Mouse (Mus musculus): ENCODE data around the gene Olfr1418. TPM values are rescaled to one million over a fixed set of nuclear protein-coding genes. Genes with fewer than 3 reads are reported as not detected.

The Olfr1418 gene
- total and polyA plus RNA-seq, 3 experiments, result not detected

GRCm38 (mm10) chr19:11846333-11846732 is 14.5 kb downstream of the Olfr1418 start:
- Histone ChIP-seq H3K27ac (ENCODE audit: control insufficient read depth, low read depth, low read length) (no peak overlapping the region), H3K4me1 (ENCODE audit: control insufficient read depth in 1 of 2, insufficient read depth in 2 of 2, low read length in 2 of 2) (no peaks in the 10 kb centered on the region), H3K9me3 (replicated peaks; ENCODE audit: insufficient read depth, low read length) (no peaks in the 10 kb centered on the region), H3K79me2 (ENCODE audit: control insufficient read depth, insufficient read depth, low read length, poor library complexity) (no peaks in the 10 kb centered on the region), H3K36me3 (ENCODE audit: control insufficient read depth in 1 of 2, insufficient read depth in 2 of 2, low read length in 2 of 2) (no peaks in the 10 kb centered on the region), H3K27me3 (ENCODE audit: control insufficient read depth in 1 of 2, insufficient read depth in 2 of 2, low read length in 2 of 2) (no peaks in the 10 kb centered on the region), H3K9ac (ENCODE audit: control insufficient read depth, low read depth, low read length, poor library complexity, severe bottlenecking) (no peak overlapping the region), H3K4me3 (ENCODE audit: control insufficient read depth in 1 of 2, insufficient read depth in 1 of 2, low read depth in 2 of 2, low read length in 2 of 2) (no peak overlapping the region)
- no peak for DNase-seq (ENCODE audit: low read depth, low spot score)
- TF ChIP-seq POLR2AphosphoS2 (IDR thresholded peaks at IDR 0.05; ENCODE audit: low read length), result no peak
- no peak for TF ChIP-seq ZNF384 (IDR thresholded peaks at IDR 0.05; ENCODE audit: low read depth, low read length)
- no peak for TF ChIP-seq CHD2 (IDR thresholded peaks at IDR 0.05; ENCODE audit: low read length)
- TF ChIP-seq BHLHE40 (IDR thresholded peaks at IDR 0.05; ENCODE audit: borderline replicate concordance, low read depth, low read length), result no peak
- no peak for TF ChIP-seq MYB (IDR thresholded peaks at IDR 0.05; ENCODE audit: low read depth, low read length)
- no peak for TF ChIP-seq JUND (IDR thresholded peaks at IDR 0.05; ENCODE audit: low read depth, low read length)
- TF ChIP-seq MAX (IDR thresholded peaks at IDR 0.05; ENCODE audit: low read length), result no peak

- H3K4me3 ChIP-seq (ENCODE audit: control insufficient read depth in 1 of 2, insufficient read depth in 1 of 2, low read depth in 2 of 2, low read length in 2 of 2), result no peak within 1 kb of the TSS
- no peak for DNase-seq (ENCODE audit: low read depth, low spot score)
- H3K36me3 ChIP-seq (ENCODE audit: control insufficient read depth in 1 of 2, insufficient read depth in 2 of 2, low read length in 2 of 2), result no peaks in the 10 kb centered on the region
- H3K27me3 ChIP-seq (ENCODE audit: control insufficient read depth in 1 of 2, insufficient read depth in 2 of 2, low read length in 2 of 2), result no peaks in the 10 kb centered on the region; a peak in 3 of 4 replicates
- H3K79me2 ChIP-seq (ENCODE audit: control insufficient read depth, insufficient read depth, low read length, poor library complexity), result no peaks in the 10 kb centered on the region
- H3K9me3 ChIP-seq (replicated peaks; ENCODE audit: insufficient read depth, low read length), result no peaks in the 10 kb centered on the region
- H3K4me1 ChIP-seq (ENCODE audit: control insufficient read depth in 1 of 2, insufficient read depth in 2 of 2, low read length in 2 of 2), result no peaks in the 10 kb centered on the region
- TF ChIP-seq NELFE (IDR thresholded peaks at IDR 0.05; ENCODE audit: low read depth, low read length) (no peak), JUND (IDR thresholded peaks at IDR 0.05; ENCODE audit: low read depth, low read length) (no peak), POLR2AphosphoS2 (IDR thresholded peaks at IDR 0.05; ENCODE audit: low read length) (no peak), MYB (IDR thresholded peaks at IDR 0.05; ENCODE audit: low read depth, low read length) (no peak), MXI1 (IDR thresholded peaks at IDR 0.05; ENCODE audit: low read depth, low read length) (no peak), CHD2 (IDR thresholded peaks at IDR 0.05; ENCODE audit: low read length) (no peak), TCF12 (IDR thresholded peaks at IDR 0.05; ENCODE audit: low read depth, low read length) (no peak), CHD1 (IDR thresholded peaks at IDR 0.05; ENCODE audit: low read depth, low read length) (no peak), USF1 (IDR thresholded peaks at IDR 0.05; ENCODE audit: low read depth, low read length) (no peak)
- H3K27ac ChIP-seq (ENCODE audit: control insufficient read depth, low read depth, low read length), result no peak within 1 kb of the TSS
- H3K9ac ChIP-seq (ENCODE audit: control insufficient read depth, low read depth, low read length, poor library complexity, severe bottlenecking), result no peak within 1 kb of the TSS
These were observed 21.7 kb downstream of the Olfr1418 start, which contains the start of gene Olfr1417 for GRCm38 (mm10) chr19:11839119-11839518. Gene Olfr1417, minus strand, starts transcription at chr19:11839219.

- no peaks in the 10 kb centered on the region for H3K36me3 ChIP-seq (ENCODE audit: control insufficient read depth in 1 of 2, insufficient read depth in 2 of 2, low read length in 2 of 2)
- H3K9ac ChIP-seq (ENCODE audit: control insufficient read depth, low read depth, low read length, poor library complexity, severe bottlenecking), result no peak overlapping the region
- no peaks in the 10 kb centered on the region for H3K79me2 ChIP-seq (ENCODE audit: control insufficient read depth, insufficient read depth, low read length, poor library complexity)
- no peak for TF ChIP-seq RAD21 (IDR thresholded peaks at IDR 0.05; ENCODE audit: low read depth, low read length)
- TF ChIP-seq HCFC1 (IDR thresholded peaks at IDR 0.05; ENCODE audit: low read depth, low read length), result no peak
- TF ChIP-seq UBTF (IDR thresholded peaks at IDR 0.05; ENCODE audit: borderline replicate concordance, insufficient read depth, low read depth, low read length), result no peak
- no peak for TF ChIP-seq USF1 (IDR thresholded peaks at IDR 0.05; ENCODE audit: low read depth, low read length)
- TF ChIP-seq TCF12 (IDR thresholded peaks at IDR 0.05; ENCODE audit: low read depth, low read length), result no peak
- TF ChIP-seq POLR2A (IDR thresholded peaks at IDR 0.05; ENCODE audit: control insufficient read depth in 1 of 2, insufficient read depth in 1 of 2, low read depth in 1 of 2, low read length in 2 of 2, poor library complexity in 1 of 2), result no peak
- no peak for TF ChIP-seq ZMIZ1 (IDR thresholded peaks at IDR 0.05; ENCODE audit: low read depth, low read length)
- H3K9me3 ChIP-seq (replicated peaks; ENCODE audit: insufficient read depth, low read length), result no peaks in the 10 kb centered on the region
- no peak overlapping the region for H3K4me3 ChIP-seq (ENCODE audit: control insufficient read depth in 1 of 2, insufficient read depth in 1 of 2, low read depth in 2 of 2, low read length in 2 of 2)
- H3K27ac ChIP-seq (ENCODE audit: control insufficient read depth, low read depth, low read length), result no peak overlapping the region
- DNase-seq (ENCODE audit: low read depth, low spot score), result no peak
- H3K4me1 ChIP-seq (ENCODE audit: control insufficient read depth in 1 of 2, insufficient read depth in 2 of 2, low read length in 2 of 2), result peaks cover 0 to 2% of the 10 kb centered on the region in 2 experiments; a peak in 1 of 4 replicates
- peaks cover 0 to 2% of the 10 kb centered on the region in 2 experiments; a peak in 2 of 4 replicates for H3K27me3 ChIP-seq (ENCODE audit: control insufficient read depth in 1 of 2, insufficient read depth in 2 of 2, low read length in 2 of 2)
These were observed 37.4 kb downstream of the Olfr1418 start for GRCm38 (mm10) chr19:11823346-11824065.

All from MEL (cell line).